Mouse (Mus musculus) hindbrain, embryonic 12.5 days (tissue): ENCODE data around the gene Lst1. TPM values are rescaled to one million over a fixed set of nuclear protein-coding genes. Genes with fewer than 3 reads are reported as not detected.

Source experiments
- ATAC-seq: fragments of 200-750 bp; cut with Nextera tagmentation; 2 replicates; pipeline ENCODE4 v1.8.0; 2017; ENCODE audit warnings: moderate TSS enrichment; ENCODE audit not compliant: low FRiP score
- H3K27ac ChIP-seq: fragments of 300-500 bp; sonication (generic); 2 replicates; pipeline ENCODE4 v1.5.1; 2016; ENCODE audit warnings: mild to moderate bottlenecking
- H3K27me3 ChIP-seq: fragments of 300-500 bp; sonication (generic); 2 replicates; pipeline ENCODE4 v1.6.1; 2016; ENCODE audit warnings: mild to moderate bottlenecking
- H3K36me3 ChIP-seq: fragments of 300-500 bp; sonication (generic); 2 replicates; pipeline ENCODE4 v1.6.1; 2016; ENCODE audit warnings: mild to moderate bottlenecking
- H3K4me1 ChIP-seq: fragments of 300-500 bp; sonication (generic); 2 replicates; pipeline ENCODE4 v1.6.1; 2016
- H3K4me2 ChIP-seq: fragments of 300-500 bp; sonication (generic); replicated peaks from 2 replicates; pipeline ENCODE4 v1.6.1; 2016; ENCODE audit warnings: mild to moderate bottlenecking
- H3K4me3 ChIP-seq: fragments of 300-500 bp; sonication (generic); 2 replicates; pipeline ENCODE4 v1.5.1; 2016; ENCODE audit warnings: mild to moderate bottlenecking
- H3K9ac ChIP-seq: fragments of 300-500 bp; sonication (generic); 2 replicates; pipeline ENCODE4 v1.6.1; 2016; ENCODE audit warnings: mild to moderate bottlenecking, moderate library complexity
- H3K9me3 ChIP-seq: fragments of 300-500 bp; sonication (generic); replicated peaks from 2 replicates; pipeline ENCODE4 v1.6.1; 2016; ENCODE audit warnings: mild to moderate bottlenecking
- WGBS: fragments of 180-500 bp; shearing (Covaris S2); methylation state at CpG from one replicate; pipeline ENCODE4 v1.1.7; 2016; 5-methylcytosine and 5-hydroxymethylcytosine counted together
- microRNA-seq: library from miRNA; unstranded; fragments of <30 nt; microRNA quantifications from one replicate; pipeline ENCODE4, GENCODE M21; 2017
- polyA plus RNA-seq: library from polyadenylated mRNA; unstranded; fragments of >200 nt; fragmentation: Nextera tagmentation; extraction: Ambion mirVana; gene quantifications from 2 replicates; pipeline ENCODE4 v1.2.1, GENCODE M21; 2016

Gene Lst1
- polyA plus RNA-seq, 1 experiment from 2014 or later, result 6.1 TPM

DNA sequence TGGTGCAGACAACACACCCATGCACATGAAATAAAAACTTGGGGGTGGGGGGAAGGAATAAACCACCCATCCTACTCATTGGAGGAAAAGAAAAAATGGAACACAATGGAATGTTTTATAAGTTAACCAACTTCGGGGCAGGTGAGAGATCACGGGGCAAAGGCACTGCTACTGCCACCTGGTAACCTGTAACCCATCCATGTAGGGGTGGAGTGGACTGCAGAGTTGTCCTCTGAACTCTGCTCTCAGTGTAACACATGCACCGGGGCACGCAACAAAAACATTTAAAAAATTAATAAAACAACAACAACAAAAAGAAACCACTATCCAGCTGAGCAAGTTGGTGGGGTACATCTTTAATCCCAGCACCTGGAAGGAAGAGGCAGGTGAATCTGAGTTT lies 36.1 kb downstream of the Lst1 start:
- peaks cover 96% of the 10 kb centered on the region for H3K36me3 ChIP-seq
- H3K9me3 ChIP-seq, result no peaks in the 10 kb centered on the region
- H3K9ac ChIP-seq, result no peak overlapping the region

GRCm38 (mm10) chr17:35147922-35148639 lies 40.2 kb downstream of the Lst1 start:
- H3K27me3 ChIP-seq, result no peaks in the 10 kb centered on the region
- H3K9me3 ChIP-seq, result no peaks in the 10 kb centered on the region
- peaks cover 96% of the 10 kb centered on the region for H3K36me3 ChIP-seq
- no peak overlapping the region for H3K27ac ChIP-seq
- no peaks in the 10 kb centered on the region for H3K4me1 ChIP-seq
- WGBS, result 65% methylated on average over 5 of the region's 5 CpGs
- H3K4me2 ChIP-seq, result no peak overlapping the region
- no peak overlapping the region for H3K4me3 ChIP-seq
- H3K9ac ChIP-seq, result no peak overlapping the region
- ATAC-seq, result no peak

More for the DNA sequence above, 36.1 kb downstream of the Lst1 start:
- H3K27ac ChIP-seq, result no peak overlapping the region
- no peak overlapping the region for H3K4me3 ChIP-seq
- no peaks in the 10 kb centered on the region for H3K27me3 ChIP-seq
- WGBS, result 98% methylated on average over 4 of the region's 4 CpGs
- ATAC-seq, result no peak
- H3K4me2 ChIP-seq, result no peak overlapping the region
- H3K4me1 ChIP-seq, result no peaks in the 10 kb centered on the region

DNA sequence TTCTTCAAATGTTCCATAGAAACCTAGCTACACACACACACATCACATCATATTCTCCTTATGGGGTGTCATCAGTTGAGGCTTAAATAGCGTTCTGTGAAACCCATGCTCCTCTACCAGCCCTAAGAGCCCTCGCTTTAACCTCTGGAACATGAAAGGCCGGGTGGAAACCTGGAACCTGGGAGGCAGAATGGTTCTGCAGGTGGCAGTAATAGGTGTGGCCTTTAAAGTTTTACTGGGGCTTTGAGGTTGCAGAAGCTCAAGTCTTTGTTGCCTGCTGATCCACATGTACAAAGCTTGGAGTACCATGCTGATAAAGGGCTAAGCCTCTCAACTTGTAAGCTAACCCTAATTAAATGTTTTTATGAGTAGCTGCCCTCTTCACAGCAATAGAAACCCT lies 40.9 kb downstream of the Lst1 start:
- no peak overlapping the region for H3K4me2 ChIP-seq
- 0 out of 2 replicates have a peak overlapping the region, but pooled peaks have one; percentile 30 for H3K27ac ChIP-seq
- no peak overlapping the region for H3K9ac ChIP-seq
- H3K9me3 ChIP-seq, result no peaks in the 10 kb centered on the region
- 61% methylated on average over 3 of the region's 3 CpGs for WGBS
- ATAC-seq, result no peak
- peaks cover 96% of the 10 kb centered on the region for H3K36me3 ChIP-seq
- no peaks in the 10 kb centered on the region for H3K27me3 ChIP-seq
- no peaks in the 10 kb centered on the region for H3K4me1 ChIP-seq
- no peak overlapping the region for H3K4me3 ChIP-seq

DNA sequence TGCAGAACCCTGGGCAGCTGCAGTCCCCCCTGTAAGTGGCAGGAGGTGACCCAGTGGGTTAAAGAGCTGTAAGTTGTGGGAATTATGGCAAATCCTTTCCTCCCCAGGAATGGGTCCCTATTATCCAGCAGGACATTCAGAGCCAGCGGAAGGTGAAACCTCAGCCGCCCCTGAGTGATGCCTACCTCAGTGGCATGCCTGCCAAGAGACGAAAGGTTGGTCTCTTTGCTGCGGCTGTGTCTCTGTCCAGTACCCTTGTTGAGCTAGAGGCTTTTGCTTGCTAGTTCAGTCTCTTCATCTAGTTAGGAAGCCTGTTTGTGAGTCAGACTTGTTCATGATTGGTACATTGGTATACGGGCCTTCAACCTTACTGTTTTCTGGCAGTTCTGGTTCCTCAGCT lies 42.1 kb downstream of the Lst1 start:
- no peak for ATAC-seq
- Histone ChIP-seq H3K4me2 (no peak overlapping the region), H3K36me3 (peaks cover 96% of the 10 kb centered on the region), H3K27me3 (no peaks in the 10 kb centered on the region), H3K27ac (peak overlapping the region; percentile 48; the same call in 1 of the 2 replicates), H3K9ac (no peak overlapping the region), H3K4me1 (no peaks in the 10 kb centered on the region), H3K4me3 (no peak overlapping the region), H3K9me3 (no peaks in the 10 kb centered on the region)
- 94% methylated on average over 5 of the region's 5 CpGs for WGBS

- peaks cover 93% of the 10 kb centered on the region for H3K36me3 ChIP-seq
- H3K27me3 ChIP-seq, result no peaks in the 10 kb centered on the region
- no peaks in the 10 kb centered on the region for H3K9me3 ChIP-seq
- no peak overlapping the region for H3K27ac ChIP-seq
- peaks cover 12% of the 10 kb centered on the region for H3K4me1 ChIP-seq
- no peak overlapping the region for H3K4me2 ChIP-seq
- H3K4me3 ChIP-seq, result no peak overlapping the region
- H3K9ac ChIP-seq, result no peak overlapping the region
- WGBS, result 92% methylated on average over 6 of the region's 6 CpGs
- ATAC-seq, result no peak
Observed at GRCm38 (mm10) chr17:35141971-35142370, 46.3 kb downstream of the Lst1 start.

DNA sequence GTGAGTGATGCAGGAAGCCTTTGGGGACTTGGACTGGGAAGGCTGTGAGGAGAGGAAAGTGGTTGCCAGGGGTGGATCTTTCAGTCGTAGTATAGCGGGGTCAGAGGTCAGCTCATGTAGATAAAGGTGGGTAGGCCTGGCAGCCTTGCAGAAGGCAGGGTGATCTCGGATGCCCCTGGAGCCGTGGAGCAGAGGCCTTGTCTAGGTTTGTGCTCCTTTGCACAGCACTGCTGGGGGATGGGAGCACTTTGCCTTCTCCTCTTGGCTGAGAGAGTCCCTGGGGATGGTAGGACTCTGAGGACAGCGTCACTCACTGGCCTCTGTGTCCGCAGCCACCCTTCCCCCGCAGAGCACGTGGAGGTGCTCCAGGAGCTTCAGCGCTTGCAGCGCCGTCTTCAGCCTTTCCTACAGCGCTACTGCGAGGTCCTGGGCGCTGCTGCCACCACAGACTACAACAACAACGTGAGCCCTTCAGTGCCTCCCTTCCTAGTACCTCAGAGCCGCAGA lies 47.7 kb downstream of the Lst1 start:
- no peaks in the 10 kb centered on the region for H3K27me3 ChIP-seq
- peaks cover 79% of the 10 kb centered on the region for H3K36me3 ChIP-seq

DNA sequence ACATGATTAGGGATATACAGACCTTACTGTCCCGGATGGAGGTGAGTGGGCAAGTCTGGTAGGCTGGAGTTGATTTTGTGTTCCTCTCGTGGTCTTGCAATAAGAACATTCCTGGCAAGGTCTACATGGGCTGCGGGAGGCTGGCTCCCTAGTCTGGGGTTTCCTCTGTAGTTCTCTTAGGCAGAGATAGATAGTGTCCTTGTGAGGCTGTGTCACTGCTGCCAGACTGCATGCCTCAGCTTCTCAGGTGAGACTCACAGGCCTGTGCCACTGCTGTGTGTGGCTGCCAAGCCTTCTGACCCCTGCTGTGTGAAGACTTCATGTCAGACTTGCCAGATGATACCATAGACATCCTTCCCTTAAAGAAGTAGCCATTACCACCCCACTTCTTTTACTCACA lies 49.0 kb downstream of the Lst1 start:
- no peak overlapping the region for H3K9ac ChIP-seq
- H3K4me2 ChIP-seq, result no peak overlapping the region
- H3K36me3 ChIP-seq, result peaks cover 66% of the 10 kb centered on the region
- ATAC-seq, result no peak
- no peaks in the 10 kb centered on the region for H3K9me3 ChIP-seq
- H3K27me3 ChIP-seq, result no peaks in the 10 kb centered on the region
- no peak overlapping the region for H3K4me3 ChIP-seq
- WGBS, result 96% methylated on average over 3 of the region's 3 CpGs
- H3K4me1 ChIP-seq, result peaks cover 19% of the 10 kb centered on the region
- H3K27ac ChIP-seq, result no peak overlapping the region

More for the DNA sequence above, 47.7 kb downstream of the Lst1 start:
- Histone ChIP-seq H3K9ac (no peak overlapping the region), H3K9me3 (no peaks in the 10 kb centered on the region), H3K4me3 (no peak overlapping the region), H3K27ac (no peak overlapping the region), H3K4me2 (no peak overlapping the region), H3K4me1 (peaks cover 19% of the 10 kb centered on the region)
- 77% methylated on average over 16 of the region's 16 CpGs for WGBS
- no peak for ATAC-seq

DNA sequence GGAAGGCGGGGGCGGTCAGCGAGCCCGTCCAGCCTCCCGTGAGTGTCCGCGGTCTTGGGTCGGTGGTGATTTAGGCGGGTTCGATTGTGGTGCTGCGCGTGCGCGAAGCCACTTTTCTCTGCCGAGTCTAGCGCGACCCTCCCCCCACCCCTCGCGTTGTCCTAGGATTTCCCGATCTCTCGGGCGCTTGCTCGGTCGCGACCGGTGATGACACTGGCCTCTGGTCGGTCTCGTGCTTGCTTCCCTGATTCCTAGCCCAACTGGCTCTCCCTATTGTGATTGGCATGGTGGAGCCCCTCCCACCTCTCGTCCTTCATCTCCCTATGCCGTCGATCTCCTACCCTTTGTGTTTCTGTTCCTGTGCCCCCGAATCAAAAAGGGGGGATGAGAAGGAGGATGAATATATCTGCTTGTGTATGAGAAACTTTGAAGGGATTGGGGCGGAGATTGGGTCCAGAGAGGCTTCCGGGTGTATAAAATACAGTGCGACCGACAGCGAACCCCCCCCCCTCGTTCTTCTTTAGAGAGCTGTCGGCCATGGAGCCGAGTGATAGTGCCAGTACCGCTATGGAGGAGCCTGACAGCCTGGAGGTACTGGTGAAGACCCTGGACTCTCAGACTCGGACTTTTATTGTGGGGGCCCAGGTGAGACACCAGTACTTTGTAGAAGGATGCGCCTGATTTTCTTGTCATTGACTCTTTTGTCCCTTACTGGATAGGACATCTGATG lies 52.5 kb downstream of the Lst1 start:
- H3K4me1 ChIP-seq, result peaks cover 19% of the 10 kb centered on the region
- WGBS, result under 1% methylated on average over 42 of the region's 43 CpGs

More for the DNA sequence above, 52.5 kb downstream of the Lst1 start:
- peak overlapping the region; percentile 80 for H3K4me2 ChIP-seq
- H3K27me3 ChIP-seq, result no peaks in the 10 kb centered on the region
- peak; percentile 75 for ATAC-seq
- peak overlapping the region; percentile 77 for H3K9ac ChIP-seq
- H3K27ac ChIP-seq, result peak overlapping the region; percentile 96
- H3K4me3 ChIP-seq, result peak overlapping the region; percentile 76
- no peaks in the 10 kb centered on the region for H3K9me3 ChIP-seq
- peaks cover 31% of the 10 kb centered on the region for H3K36me3 ChIP-seq

Small RNA genes within 50 kb of the gene (microRNA-seq; reads per million reads assigned to microRNA genes)
- gene Mir6973a (not detected), gene Mir6974 (not detected)

Other genes starting within 250 kb of the Lst1 start
- gene Hspa1b, start 229.2 kb downstream of the Lst1 start, polyA plus RNA-seq, result 0.08 and 0.25 TPM in 2 replicates
- gene Gm20481, start 218.5 kb downstream of the Lst1 start, polyA plus RNA-seq, result 0.99 TPM in 1 of 2 replicates, not detected in the other
- gene Hspa1a, start 216.3 kb downstream of the Lst1 start, polyA plus RNA-seq, result 2.2 and 3.1 TPM in 2 replicates
- 1.3 TPM in 2 replicates for gene Hspa1l, start 215.7 kb downstream of the Lst1 start, polyA plus RNA-seq
- gene Lsm2, start 206.6 kb downstream of the Lst1 start, polyA plus RNA-seq, result 128 and 158 TPM in 2 replicates
- gene Vars, start 187.5 kb downstream of the Lst1 start, polyA plus RNA-seq, result 109 and 110 TPM in 2 replicates
- 0.12 and 0.20 TPM in 2 replicates for gene Vwa7, start 171.9 kb downstream of the Lst1 start, polyA plus RNA-seq
- gene Sapcd1, start 160.4 kb downstream of the Lst1 start, polyA plus RNA-seq, result 2.4 and 3.6 TPM in 2 replicates
- 3.0 and 3.1 TPM in 2 replicates for gene Msh5, start 141.7 kb downstream of the Lst1 start, polyA plus RNA-seq
- gene Clic1, start 138.5 kb downstream of the Lst1 start, polyA plus RNA-seq, result 157 and 159 TPM in 2 replicates
- 512 and 517 TPM in 2 replicates for gene Ddah2, start 129.4 kb downstream of the Lst1 start, polyA plus RNA-seq
- not detected in 2 replicates for gene Ly6g6c, start 123.1 kb downstream of the Lst1 start, polyA plus RNA-seq
- gene Mpig6b, start 122.3 kb downstream of the Lst1 start, polyA plus RNA-seq, result 0.46 and 0.52 TPM in 2 replicates
- not detected in 2 replicates for gene Ly6g6e, start 111.5 kb downstream of the Lst1 start, polyA plus RNA-seq
- 2.1 and 2.3 TPM in 2 replicates for gene Ly6g6d, start 110.4 kb downstream of the Lst1 start, polyA plus RNA-seq
- 0.47 and 0.62 TPM in 2 replicates for gene Ly6g6f, start 102.8 kb downstream of the Lst1 start, polyA plus RNA-seq
- 78.6 and 81.1 TPM in 2 replicates for gene Abhd16a, start 99.2 kb downstream of the Lst1 start, polyA plus RNA-seq
- gene Ly6g5c, start 80.2 kb downstream of the Lst1 start, polyA plus RNA-seq, result not detected in 2 replicates
- 1.4 and 1.5 TPM in 2 replicates for gene Ly6g5b, start 73.0 kb downstream of the Lst1 start, polyA plus RNA-seq
- 19.8 and 20.8 TPM in 2 replicates for gene Gpank1, start 67.0 kb downstream of the Lst1 start, polyA plus RNA-seq
- gene Csnk2b, start 66.4 kb downstream of the Lst1 start, polyA plus RNA-seq, result 237 and 276 TPM in 2 replicates
- 7.3 and 7.7 TPM in 2 replicates for gene D17H6S53E, start 62.1 kb downstream of the Lst1 start, polyA plus RNA-seq
- 0.39 TPM in 1 of 2 replicates, not detected in the other for gene Apom, start 56.4 kb downstream of the Lst1 start, polyA plus RNA-seq
- gene Bag6, start 53.3 kb downstream of the Lst1 start, polyA plus RNA-seq, result 87.9 and 88.3 TPM in 2 replicates
- gene Prrc2a, start 23.5 kb downstream of the Lst1 start, polyA plus RNA-seq, result 206 and 213 TPM in 2 replicates
- 7.8 and 7.9 TPM in 2 replicates for gene Aif1, start 12.4 kb downstream of the Lst1 start, polyA plus RNA-seq
- gene Ltb, start 6.0 kb upstream of the Lst1 start, polyA plus RNA-seq, result 0.54 and 0.81 TPM in 2 replicates
- 0.14 TPM in 1 of 2 replicates, not detected in the other for gene Tnf, start 13.6 kb upstream of the Lst1 start, polyA plus RNA-seq
- not detected in 2 replicates for gene Lta, start 16.9 kb upstream of the Lst1 start, polyA plus RNA-seq
- 0.62 TPM in 1 of 2 replicates, not detected in the other for gene Gm16181, start 32.4 kb upstream of the Lst1 start, polyA plus RNA-seq
- gene Atp6v1g2, start 45.2 kb upstream of the Lst1 start, polyA plus RNA-seq, result 21.1 and 23.0 TPM in 2 replicates
- 12.1 and 12.2 TPM in 2 replicates for gene Nfkbil1, start 47.4 kb upstream of the Lst1 start, polyA plus RNA-seq
- gene Ddx39b, start 53.3 kb upstream of the Lst1 start, polyA plus RNA-seq, result 480 and 488 TPM in 2 replicates
- 38.6 and 46.0 TPM in 2 replicates for gene H2-D1, start 74.3 kb upstream of the Lst1 start, polyA plus RNA-seq
- 0.12 TPM in 1 of 2 replicates, not detected in the other for gene H2-Q1, start 132.0 kb upstream of the Lst1 start, polyA plus RNA-seq
- gene H2-Q2, start 153.8 kb upstream of the Lst1 start, polyA plus RNA-seq, result 0.46 TPM in 1 of 2 replicates, not detected in the other
- 1.6 and 1.7 TPM in 2 replicates for gene H2-Q4, start 191.2 kb upstream of the Lst1 start, polyA plus RNA-seq
- gene H2-Q6, start 236.4 kb upstream of the Lst1 start, polyA plus RNA-seq, result 0.10 and 0.42 TPM in 2 replicates